Mouse (Mus musculus) cerebellum, adult 2 months (tissue): ENCODE measurements at regions not wholly inside any gene's neighbourhood (a gene's known extent, or its start where the extent isn't known, plus 50 kb on each side); places are given as distances from the start of the nearest gene placed in this dataset.

Experiments used
- DNase-seq, 2 experiments: peaks; one replicate each; pipeline ENCODE4 v3.0.0; 2021
- H3K27ac ChIP-seq: fragments of 200-500 bp; 2 replicates; pipeline ENCODE4 v1.5.1; 2012; ENCODE audit warnings: low read length, control low read depth, inconsistent platforms; ENCODE audit not compliant: insufficient read depth
- H3K27me3 ChIP-seq: fragments of 200-500 bp; 2 replicates; pipeline ENCODE4 v1.6.1; 2012; ENCODE audit warnings: inconsistent platforms, mild to moderate bottlenecking, low read length, moderate library complexity; ENCODE audit not compliant: control insufficient read depth, insufficient read depth
- H3K4me1 ChIP-seq: fragments of 200-500 bp; 2 replicates; pipeline ENCODE4 v1.6.1; 2011; ENCODE audit warnings: low read length; ENCODE audit not compliant: control insufficient read depth, insufficient read depth
- H3K4me3 ChIP-seq: fragments of 200-500 bp; replicated peaks from 2 replicates; pipeline ENCODE3; 2011; ENCODE audit warnings: mild to moderate bottlenecking, low read depth, low read length, control low read depth; ENCODE audit not compliant: insufficient read depth
- CTCF ChIP-seq: fragments of 200-500 bp; IDR thresholded peaks from 2 replicates; pipeline ENCODE4 v1.5.1; 2011; ENCODE audit warnings: low read depth, mild to moderate bottlenecking, control low read depth, low read length, moderate library complexity, borderline replicate concordance; ENCODE audit not compliant: insufficient read depth
- POLR2A ChIP-seq: fragments of 200-500 bp; IDR thresholded peaks from 2 replicates; pipeline ENCODE4 v1.6.1; 2011; ENCODE audit warnings: low read length, control low read depth, borderline replicate concordance; ENCODE audit not compliant: insufficient read depth
- WGBS: fragments of 180-500 bp; shearing (Covaris S2); methylation state at CpG from one replicate; pipeline ENCODE4 v1.1.7; 2018; 5-methylcytosine and 5-hydroxymethylcytosine counted together

DNA sequence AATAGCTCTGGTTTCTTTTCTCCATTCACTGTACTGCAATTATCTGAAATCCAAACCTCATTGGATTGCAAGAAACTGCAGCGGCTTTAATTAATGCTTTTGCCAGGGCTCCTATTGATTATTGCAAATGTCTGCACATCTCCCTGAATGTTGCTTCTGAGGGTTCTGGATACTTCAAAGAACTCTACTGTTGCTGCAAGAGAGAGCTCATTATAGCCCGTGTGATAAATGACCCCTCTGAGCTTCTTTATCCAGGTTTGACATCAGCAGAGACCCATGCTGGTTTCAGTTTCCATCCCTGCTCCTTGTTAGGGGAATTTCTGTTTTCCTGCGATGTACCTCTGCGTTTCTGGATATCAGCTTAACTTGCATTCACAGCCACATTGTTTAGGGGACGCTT is 78.4 kb upstream of the Nav3 start:
- no peak for TF ChIP-seq CTCF
- no peak for TF ChIP-seq POLR2A
- DNase-seq: no peak

DNA sequence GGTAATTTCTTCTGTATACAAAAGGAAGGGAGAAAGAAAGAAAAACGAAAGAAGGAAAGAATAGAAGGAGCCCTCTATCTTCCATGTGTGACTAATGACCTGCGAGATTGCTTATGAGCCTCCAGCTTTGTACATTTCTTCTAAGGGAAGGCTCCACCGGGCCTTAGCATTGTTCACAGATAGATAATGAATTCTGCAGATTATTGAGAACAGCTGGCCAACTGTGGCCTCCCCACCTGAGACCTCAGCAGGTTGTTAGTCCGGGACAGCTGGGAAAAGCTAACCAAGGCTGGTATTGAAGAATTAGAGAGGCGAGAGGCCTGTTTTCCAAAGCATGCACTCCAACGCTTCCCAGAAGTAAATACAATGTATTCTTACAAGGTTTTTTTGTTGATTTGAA is 86.7 kb upstream of the Nav3 start:
- DNase-seq: no peak
- no peak overlapping the region for H3K4me3 ChIP-seq
- no peak overlapping the region for H3K27ac ChIP-seq
- H3K27me3 ChIP-seq: no peaks in the 10 kb centered on the region; the same call in 1 of the 2 replicates
- 50% methylated on average over 6 of the region's 6 CpGs for WGBS
- no peaks in the 10 kb centered on the region for H3K4me1 ChIP-seq
- TF ChIP-seq POLR2A (no peak), CTCF (no peak)

More for the DNA sequence above, 78.4 kb upstream of the Nav3 start:
- Histone ChIP-seq H3K27ac (no peak overlapping the region), H3K4me1 (no peaks in the 10 kb centered on the region), H3K4me3 (no peak overlapping the region), H3K27me3 (no peaks in the 10 kb centered on the region)
- 68% methylated on average over 5 of the region's 5 CpGs for WGBS

DNA sequence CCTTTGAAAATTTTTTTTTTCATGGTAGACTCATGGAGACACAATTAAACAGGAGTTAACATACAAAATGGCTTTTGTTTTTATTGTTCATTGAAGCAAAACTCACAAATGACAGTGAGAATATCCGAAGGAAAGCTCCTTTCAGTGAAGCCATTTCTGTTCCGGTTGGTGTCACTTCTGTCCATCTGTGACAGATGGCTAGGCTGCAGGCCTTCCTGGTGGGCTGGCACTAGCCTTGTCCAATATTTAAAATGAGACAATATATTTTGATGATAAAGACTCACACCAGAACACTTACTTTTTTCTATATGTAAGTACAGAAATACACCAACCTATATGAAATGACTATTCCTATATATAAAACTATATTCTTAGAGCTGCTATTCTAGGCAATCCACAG is 92.4 kb upstream of the Nav3 start:
- peak; percentile 41 to 64 for DNase-seq

DNA sequence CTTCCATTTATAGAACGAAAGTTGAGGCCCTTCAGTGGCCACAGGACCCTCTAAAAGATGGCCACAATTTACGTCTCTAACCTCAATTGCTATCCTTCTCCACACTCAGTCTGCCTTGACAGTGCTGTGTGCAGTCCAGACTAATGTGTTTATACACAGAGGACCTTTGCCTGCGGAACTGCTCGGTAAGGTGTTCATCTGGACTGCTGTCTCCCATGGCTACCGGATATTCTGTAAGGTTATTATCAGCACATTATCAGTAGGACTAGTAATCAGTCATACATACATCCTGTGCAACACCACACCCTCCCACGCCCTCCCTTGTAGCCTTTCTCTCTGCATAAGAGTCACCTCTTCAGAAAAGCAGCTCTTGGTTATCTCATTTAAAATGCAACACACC is 98.0 kb upstream of the Nav3 start:
- Histone ChIP-seq H3K27me3 (no peaks in the 10 kb centered on the region), H3K4me3 (no peak overlapping the region), H3K27ac (no peak overlapping the region), H3K4me1 (no peaks in the 10 kb centered on the region)
- no peak for DNase-seq
- WGBS: 90% methylated on average over 6 of the region's 6 CpGs
- TF ChIP-seq CTCF (no peak), POLR2A (no peak)

More for the DNA sequence above, 92.4 kb upstream of the Nav3 start:
- Histone ChIP-seq H3K27ac (no peak overlapping the region), H3K27me3 (no peaks in the 10 kb centered on the region; the same call in 1 of the 2 replicates), H3K4me1 (no peaks in the 10 kb centered on the region; the same call in 1 of the 2 replicates), H3K4me3 (no peak overlapping the region)
- WGBS: 6% methylated on average over 2 of the region's 2 CpGs
- TF ChIP-seq POLR2A: no peak
- TF ChIP-seq CTCF: no peak

DNA sequence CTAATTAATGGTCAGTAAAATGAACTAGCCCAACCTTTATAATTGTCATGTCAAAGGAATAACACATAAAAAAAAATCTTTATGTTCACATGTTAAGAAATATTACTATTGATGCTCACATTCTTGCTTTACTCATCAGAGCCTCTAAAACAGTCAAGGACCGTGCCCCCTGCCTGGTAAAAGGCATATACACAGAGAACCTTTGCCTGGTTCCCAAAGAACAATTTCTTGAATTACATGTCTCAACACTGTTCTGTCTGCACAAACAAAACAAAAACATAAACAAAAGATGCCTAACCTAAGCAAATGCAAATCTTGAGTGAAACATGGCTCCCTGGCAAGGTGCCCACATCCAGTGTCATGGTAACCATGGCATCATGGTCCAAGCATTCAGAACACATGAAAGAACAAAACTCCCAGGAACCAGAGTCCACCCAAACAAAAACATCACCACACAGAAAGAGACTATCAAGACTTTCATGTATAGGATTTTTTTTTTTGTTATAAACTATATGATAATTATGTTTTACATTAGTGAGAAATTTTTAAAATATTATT is 100.4 kb upstream of the Nav3 start:
- Histone ChIP-seq H3K27me3 (no peaks in the 10 kb centered on the region), H3K27ac (no peak overlapping the region), H3K4me1 (no peaks in the 10 kb centered on the region), H3K4me3 (no peak overlapping the region)
- TF ChIP-seq CTCF (no peak), POLR2A (no peak)
- no peak for DNase-seq
- 85% methylated on average over 1 of the region's 1 CpGs for WGBS

DNA sequence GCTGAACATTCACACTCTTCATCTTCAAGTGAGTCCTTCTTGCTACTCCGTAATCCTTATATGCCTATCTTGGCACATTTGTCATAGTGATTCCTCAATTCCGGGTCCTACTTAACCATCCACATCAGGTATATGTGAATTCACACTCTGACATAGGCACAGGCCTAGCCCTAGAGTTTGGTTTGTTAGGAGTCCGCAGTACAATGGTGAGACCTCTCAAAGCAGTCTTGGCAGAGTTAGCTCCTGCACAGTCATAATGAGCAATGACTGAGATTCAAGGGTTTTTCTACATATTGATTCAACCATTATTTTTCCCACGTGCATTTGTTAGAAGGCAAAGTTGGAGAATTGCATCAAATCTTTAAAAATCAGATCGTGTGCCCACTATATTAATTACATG is 107.1 kb upstream of the Nav3 start:
- WGBS: 94% methylated on average over 5 of the region's 5 CpGs
- Histone ChIP-seq H3K4me1 (no peaks in the 10 kb centered on the region), H3K27ac (no peak overlapping the region), H3K4me3 (no peak overlapping the region), H3K27me3 (no peaks in the 10 kb centered on the region)
- no peak for DNase-seq
- no peak for TF ChIP-seq CTCF
- no peak for TF ChIP-seq POLR2A

DNA sequence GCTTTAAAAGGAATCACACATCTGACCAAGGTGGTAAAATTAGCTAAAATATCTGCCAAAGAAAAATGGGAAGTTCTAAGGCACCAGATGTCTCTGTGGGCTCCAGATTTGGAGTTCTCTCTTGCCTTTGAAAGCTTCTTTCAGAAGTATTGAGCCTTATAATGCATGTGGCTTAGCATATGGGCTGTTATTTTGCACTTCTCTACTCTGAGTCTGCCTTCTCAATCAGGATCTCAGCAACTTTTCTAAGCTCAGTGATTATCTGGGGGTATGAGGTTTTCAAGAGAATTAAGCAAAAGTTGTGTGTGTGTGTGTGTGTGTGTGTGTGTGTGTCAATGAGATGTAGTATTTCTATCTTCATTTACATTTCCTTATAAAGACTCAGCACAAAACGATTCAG is 107.6 kb upstream of the Nav3 start:
- DNase-seq: no peak
- H3K4me3 ChIP-seq: no peak overlapping the region
- H3K27me3 ChIP-seq: no peaks in the 10 kb centered on the region
- H3K27ac ChIP-seq: no peak overlapping the region
- no peaks in the 10 kb centered on the region for H3K4me1 ChIP-seq
- WGBS: 65% methylated on average over 1 of the region's 1 CpGs
- TF ChIP-seq POLR2A (no peak), CTCF (no peak)

DNA sequence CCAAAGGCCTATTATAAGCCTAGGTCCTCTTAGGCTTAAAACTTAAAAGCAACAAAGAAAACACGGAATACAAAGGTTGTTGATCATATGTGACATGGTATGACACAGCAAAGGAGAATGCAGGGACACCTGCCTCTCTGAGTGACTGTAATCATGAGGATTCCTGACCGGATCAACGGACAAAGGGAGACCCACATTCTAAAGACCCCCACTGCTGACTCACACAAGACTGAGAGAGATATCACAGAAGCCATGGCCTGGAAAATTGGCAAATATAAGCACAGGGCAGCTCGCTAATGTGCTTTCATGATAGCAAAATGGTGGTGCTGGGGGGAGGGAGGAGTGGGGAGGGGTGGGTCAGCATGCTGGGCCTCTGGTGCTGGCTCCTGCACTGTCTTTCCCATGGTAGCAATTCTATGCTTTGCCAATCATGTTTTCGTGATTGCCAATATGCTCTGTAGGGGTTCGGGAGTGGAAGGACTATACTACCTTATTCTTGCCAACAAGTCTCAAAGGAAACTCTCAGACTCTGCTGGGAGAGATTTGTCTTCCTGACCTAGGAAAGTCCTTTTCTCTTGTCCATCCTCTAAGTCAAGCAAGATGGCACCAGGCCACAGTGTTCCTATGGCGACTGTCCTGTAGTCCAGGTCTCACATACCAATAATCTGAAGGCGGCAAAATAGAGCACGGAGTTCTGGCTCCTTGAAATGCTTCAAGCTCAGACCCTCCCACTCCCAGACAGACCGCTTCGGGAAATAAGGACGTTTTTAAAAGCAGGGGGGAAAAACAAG is 110.5 kb upstream of the Nav3 start:
- Histone ChIP-seq H3K27ac (no peak overlapping the region), H3K27me3 (no peaks in the 10 kb centered on the region), H3K4me1 (no peaks in the 10 kb centered on the region), H3K4me3 (no peak overlapping the region)
- TF ChIP-seq POLR2A (no peak), CTCF (no peak)
- DNase-seq: no peak
- 39% methylated on average over 12 of the region's 12 CpGs for WGBS
